Mouse (Mus musculus): Measurements from ENCODE around the gene Secisbp2l. TPM values are rescaled to one million over a fixed set of nuclear protein-coding genes. Genes with fewer than 3 reads are reported as not detected.

Secisbp2l gene
- total RNA-seq, 1 experiment from 2014 or later: 63.4 TPM

DNA sequence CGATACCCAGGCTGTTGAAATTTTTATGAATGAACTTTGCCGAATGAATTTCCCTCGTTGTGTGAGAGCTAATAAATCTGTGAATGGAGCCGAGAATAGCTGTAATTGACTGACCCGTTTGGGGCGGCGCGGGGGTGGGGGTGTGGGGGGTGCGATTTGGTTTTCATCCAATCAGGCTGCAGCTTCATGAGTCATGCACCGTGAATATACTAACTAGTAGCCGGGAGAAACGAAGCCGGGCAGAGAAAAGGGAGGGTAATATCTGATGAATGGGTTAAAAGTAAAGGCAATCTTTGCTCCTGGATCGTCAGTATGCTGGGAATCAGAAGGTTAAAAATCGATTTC is 58.6 kb downstream of the Secisbp2l start, which contains the start of gene Shc4:
Shc4 (minus strand) TSS at position 63 of the 345 bp plus-strand sequence.
- no peak for ATAC-seq (ENCODE audit: extremely low read depth, insufficient number of reproducible peaks, low FRiP score, poor library complexity, severe bottlenecking)

DNA sequence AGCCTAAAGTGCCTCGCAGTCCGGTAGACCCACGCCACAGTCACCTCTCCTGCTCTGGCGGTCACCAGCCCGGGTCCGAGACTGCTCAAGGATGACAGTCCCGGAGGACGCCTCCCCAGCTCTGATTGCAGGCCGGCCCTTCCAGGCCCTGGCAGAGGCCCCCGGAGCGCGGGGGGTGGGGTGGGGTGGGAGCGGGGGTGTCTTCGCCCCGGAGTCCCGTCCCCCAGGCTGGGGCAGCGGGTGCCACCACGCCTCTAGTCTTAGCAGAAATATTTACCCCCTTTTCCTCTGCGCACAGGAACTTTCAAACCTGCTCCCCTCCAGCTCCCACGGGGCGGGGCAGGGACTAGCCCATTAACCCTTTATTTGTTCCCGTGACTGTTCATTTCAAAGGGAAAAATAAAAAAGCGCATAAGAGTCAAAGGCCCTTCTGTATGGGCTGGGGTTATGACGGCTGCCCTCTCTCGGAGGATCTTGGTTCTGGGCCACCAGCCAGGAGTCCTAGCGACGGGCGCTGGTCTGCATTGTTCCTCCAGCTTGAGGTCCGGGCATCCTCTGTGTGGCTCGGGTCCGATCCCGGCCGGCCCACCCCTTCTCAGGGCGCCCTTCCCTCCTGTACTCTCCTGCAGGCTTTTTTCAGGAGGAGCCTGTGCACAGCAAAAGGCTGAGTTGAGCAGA is 59.1 kb downstream of the Secisbp2l start:
- no peak for ATAC-seq (ENCODE audit: extremely low read depth, insufficient number of reproducible peaks, low FRiP score, poor library complexity, severe bottlenecking)

DNA sequence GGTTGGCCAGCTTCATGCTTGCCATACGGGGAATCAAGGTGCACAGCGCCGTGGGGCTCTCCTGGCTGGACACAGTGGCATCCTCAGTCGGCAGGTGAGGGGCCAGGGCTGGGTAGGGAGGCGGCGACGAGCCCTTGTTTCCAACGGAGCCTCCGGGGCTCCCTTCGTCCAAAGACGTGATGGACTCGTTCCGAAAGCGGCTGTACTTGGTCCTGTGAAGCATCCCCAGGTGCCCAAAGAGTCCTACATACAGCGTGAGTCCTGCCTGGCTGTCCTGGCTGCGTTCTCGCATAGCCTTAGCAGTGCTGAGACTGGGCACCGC is 59.6 kb downstream of the Secisbp2l start:
- ATAC-seq (ENCODE audit: extremely low read depth, insufficient number of reproducible peaks, low FRiP score, poor library complexity, severe bottlenecking): no peak

DNA sequence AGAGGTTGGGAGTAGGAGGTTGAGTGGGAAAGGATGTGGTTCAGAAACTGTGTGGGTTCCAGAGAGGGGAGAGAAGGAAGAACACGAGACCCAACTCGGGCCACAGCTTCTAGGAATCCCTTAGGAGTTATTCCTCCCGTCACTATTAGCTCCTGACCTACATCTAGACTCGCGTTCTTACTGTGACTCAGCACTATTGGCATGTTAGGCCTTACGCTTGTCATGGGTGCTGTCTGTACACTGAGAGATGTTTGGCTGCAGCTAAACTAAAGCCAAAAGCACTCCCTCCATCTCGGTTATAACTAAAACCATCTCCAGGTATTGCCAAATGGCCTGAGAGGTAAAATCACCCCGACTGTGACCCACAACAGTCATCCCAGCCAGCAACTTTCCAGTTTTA is 66.1 kb downstream of the Secisbp2l start:
- no peak for ATAC-seq (ENCODE audit: extremely low read depth, insufficient number of reproducible peaks, low FRiP score, poor library complexity, severe bottlenecking)

DNA sequence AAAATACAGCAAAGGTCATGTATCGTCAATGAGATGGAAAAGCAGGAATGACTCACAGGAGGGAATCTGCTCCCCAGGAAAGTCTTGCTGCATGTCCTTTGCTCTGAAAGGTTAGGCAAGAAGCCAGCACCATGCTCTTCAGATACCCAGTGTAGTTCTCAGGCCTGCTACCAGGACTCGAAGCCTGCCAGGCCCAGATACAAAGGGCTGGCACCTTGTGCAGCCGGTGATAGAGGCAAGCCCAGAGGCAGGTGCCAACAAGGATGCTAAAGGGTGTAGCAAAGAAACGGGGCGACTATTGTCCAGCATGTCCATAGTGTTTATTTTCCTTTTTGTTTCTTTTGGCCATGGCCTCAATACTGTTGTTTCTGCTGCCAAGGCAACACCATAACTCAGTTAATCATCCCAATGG is 76.2 kb downstream of the Secisbp2l start:
- ATAC-seq (ENCODE audit: extremely low read depth, insufficient number of reproducible peaks, low FRiP score, poor library complexity, severe bottlenecking): no peak

DNA sequence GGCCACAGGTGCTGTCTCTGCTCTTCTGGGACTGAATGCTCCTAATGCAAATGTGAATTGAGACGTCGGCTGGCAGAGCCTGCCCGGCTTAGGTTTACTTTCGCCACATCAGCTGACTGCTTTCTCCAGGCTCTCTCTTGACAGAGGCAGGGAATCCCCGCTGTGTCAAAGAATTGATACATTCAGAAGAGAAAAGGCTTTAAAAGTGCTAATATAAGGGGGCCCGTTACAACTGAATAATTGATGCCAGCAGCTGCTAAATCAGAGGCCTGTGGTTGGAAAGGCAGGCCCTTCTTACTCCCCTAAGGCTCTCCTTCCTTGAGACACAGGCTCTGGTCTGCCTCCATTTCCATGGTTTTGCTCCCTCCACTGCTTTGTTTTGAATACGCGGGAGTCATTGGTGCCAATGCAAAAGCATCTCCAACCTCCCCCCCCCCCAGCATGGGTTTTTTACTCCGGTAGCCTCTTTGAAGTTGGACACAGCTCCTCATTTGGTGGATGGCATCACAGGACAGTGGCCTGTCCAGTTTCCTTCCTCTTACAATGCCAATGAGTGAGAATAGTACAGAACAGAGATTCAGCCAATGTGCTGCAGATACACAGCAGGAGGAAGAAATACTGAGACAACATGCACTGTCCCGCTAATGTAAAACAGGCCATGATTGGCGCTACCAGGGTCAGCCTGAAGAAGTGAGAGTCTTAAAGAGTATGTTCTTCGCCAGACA is 77.6 kb downstream of the Secisbp2l start:
- no peak for ATAC-seq (ENCODE audit: extremely low read depth, insufficient number of reproducible peaks, low FRiP score, poor library complexity, severe bottlenecking)

DNA sequence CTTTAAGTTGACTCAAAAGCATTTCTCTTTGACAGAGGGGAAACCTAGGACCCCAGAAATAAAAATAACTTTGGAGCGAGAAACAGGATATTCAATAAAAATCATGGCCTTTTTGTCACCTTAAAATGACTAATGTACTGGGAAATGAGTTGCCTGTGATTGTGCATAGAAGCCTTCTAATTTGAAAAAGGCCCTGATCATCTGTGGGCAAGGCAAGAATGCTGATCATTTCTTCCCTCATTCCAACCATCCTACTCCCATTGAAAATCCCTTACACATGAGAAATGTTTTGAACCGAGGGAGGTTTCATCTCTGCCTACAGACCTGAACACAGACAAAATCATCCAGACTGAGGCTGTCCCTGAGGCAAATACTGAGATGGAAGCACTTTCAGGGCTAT is 79.8 kb downstream of the Secisbp2l start:
- no peak for ATAC-seq (ENCODE audit: extremely low read depth, insufficient number of reproducible peaks, low FRiP score, poor library complexity, severe bottlenecking)

DNA sequence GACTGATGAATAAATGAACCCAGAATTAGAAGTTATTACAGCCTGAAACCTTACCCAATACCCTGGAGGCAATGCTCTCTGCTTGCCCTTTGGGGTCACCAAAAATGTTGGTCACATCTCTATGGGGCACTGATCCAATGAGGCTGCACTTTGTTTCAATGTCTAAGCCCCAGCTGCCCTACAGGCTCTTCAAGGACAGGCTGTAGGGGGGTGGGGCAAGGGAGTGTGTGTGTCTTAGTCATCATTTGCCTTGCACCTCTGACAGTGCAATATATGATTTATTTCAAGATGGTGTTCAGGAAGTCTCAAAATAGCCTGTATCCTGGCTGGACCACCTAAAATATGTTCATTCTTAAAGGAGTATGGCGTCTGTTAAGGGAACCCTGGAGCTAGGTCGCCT is 81.1 kb downstream of the Secisbp2l start:
- no peak for ATAC-seq (ENCODE audit: extremely low read depth, insufficient number of reproducible peaks, low FRiP score, poor library complexity, severe bottlenecking)

DNA sequence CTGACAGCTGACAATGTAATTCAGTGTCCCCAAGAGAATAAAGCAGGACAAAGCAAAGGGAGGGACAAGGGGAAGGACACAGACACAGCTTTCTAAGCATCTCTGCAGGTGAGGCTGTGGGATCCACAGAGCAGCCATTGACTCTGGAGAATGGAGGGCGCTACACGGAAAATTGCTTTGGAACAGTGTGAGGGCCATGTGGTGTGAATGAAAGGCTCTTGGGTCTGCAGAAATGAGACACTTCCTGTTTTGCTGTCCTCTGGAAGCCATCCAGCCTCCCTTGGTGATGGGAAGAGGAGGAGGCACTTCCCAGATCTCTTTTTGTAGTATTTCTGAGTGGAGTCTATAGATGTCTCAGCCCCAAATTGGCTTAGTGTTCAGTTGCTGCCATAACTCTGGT is 86.5 kb downstream of the Secisbp2l start:
- ATAC-seq (ENCODE audit: extremely low read depth, insufficient number of reproducible peaks, low FRiP score, poor library complexity, severe bottlenecking): no peak

DNA sequence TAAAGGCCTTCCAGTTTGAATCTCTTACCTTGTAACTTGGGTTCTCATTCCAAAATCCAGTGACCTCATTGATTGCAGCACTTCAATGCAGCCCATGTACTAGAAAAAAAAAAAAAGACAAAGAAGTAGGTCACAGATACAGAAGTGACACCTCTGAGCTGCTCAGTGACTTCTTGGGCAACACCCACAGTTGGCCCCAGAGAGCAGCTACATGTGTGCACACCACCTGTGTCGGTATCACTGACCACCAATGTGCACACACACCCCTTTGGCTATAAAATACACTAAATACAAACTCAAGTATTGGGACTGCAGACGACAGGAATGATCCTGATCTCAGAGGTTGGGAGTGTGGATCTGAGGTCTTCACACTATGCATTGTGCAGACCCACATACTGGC is 87.9 kb downstream of the Secisbp2l start:
- no peak for ATAC-seq (ENCODE audit: extremely low read depth, insufficient number of reproducible peaks, low FRiP score, poor library complexity, severe bottlenecking)

DNA sequence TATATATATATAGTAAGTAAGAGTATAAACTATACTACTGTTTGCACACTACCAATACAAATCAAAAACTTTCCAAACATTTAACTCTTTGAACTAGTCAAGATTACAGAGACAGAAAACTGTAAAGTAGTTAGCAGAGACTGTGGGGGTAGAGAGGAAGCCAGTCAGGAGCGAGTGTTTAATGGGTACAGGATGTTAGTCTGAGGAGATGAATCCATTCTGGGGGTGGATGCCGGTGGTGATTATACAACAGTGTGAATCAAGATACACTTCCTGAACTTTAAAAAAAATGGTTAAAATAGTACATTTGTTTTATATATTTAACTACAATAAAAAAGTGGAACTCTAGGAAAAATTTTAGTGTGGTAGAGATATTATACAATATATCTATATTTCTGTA is 90.7 kb downstream of the Secisbp2l start:
- ATAC-seq (ENCODE audit: extremely low read depth, insufficient number of reproducible peaks, low FRiP score, poor library complexity, severe bottlenecking): no peak

Other genes with a start within 250 kb of the Secisbp2l start
- gene Cep152, start 157.8 kb downstream of the Secisbp2l start, total RNA-seq (2017): 15.9 and 16.0 TPM in 2 replicates
- gene Eid1, start 109.8 kb downstream of the Secisbp2l start, total RNA-seq (2017): 66.5 and 74.0 TPM in 2 replicates
- 0.25 and 0.35 TPM in 2 replicates for gene Shc4, start 58.7 kb downstream of the Secisbp2l start, total RNA-seq (2017)
- gene Galk2, start 76.2 kb upstream of the Secisbp2l start, total RNA-seq (2017): 28.9 and 30.6 TPM in 2 replicates
- 67.0 and 71.1 TPM in 2 replicates for gene Cops2, start 76.3 kb upstream of the Secisbp2l start, total RNA-seq (2017)